Mouse (Mus musculus): ENCODE data around the gene Smagp. TPM values are rescaled to one million over a fixed set of nuclear protein-coding genes. Genes with fewer than 3 reads are reported as not detected.

The Smagp gene
- polyA plus RNA-seq, 1 experiment = not detected

- TF ChIP-seq GATA1 (IDR thresholded peaks at IDR 0.05; ENCODE audit: low read length) = no peak
These were observed 48.4 kb downstream of the Smagp start for GRCm38 (mm10) chr15:100588297-100588696.

- TF ChIP-seq GATA1 (IDR thresholded peaks at IDR 0.05; ENCODE audit: low read length) = no peak
These were observed 49.6 kb downstream of the Smagp start for GRCm38 (mm10) chr15:100587166-100587565.

DNA sequence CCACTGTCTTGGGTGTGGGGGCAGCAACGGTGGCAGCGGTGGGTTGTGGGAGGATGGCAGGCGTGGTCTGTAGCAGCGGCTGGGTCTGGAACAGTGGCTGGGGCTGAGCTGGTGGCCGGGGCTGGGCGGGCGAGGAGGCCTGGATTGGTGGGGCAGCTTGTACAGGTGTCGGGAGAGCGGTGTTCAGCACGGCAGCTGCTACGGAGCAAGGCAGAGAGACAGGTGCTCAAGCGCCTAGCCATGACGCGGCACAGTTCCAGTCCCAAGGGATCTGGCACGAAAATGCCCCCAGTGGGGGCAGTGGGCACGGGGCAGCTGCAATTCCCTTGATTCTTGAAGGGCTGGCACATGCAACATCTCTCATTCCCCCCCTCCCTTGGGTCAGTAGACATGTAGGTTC lies 50.8 kb downstream of the Smagp start:
- TF ChIP-seq GATA1 (IDR thresholded peaks at IDR 0.05; ENCODE audit: low read length) = no peak

DNA sequence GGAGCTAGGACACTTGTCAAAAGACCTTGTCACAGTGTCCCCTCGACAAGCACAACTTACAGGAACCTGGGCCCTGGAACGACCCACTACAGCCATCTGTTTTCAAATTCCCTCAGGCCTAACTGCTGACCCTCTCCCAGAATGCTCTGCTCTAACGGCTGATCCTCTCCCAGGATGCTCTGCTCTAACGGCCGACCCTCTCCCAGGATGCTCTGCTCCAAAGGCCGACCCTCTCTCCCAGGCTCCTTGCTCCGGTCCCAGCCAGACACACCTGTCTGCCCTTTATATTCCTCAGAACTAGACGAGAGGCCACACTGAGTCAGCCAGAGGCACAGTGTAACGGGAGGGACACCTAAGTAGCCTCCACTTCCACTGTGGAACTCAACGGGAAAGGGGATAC lies 56.6 kb downstream of the Smagp start:
- no peak for TF ChIP-seq GATA1 (IDR thresholded peaks at IDR 0.05; ENCODE audit: low read length)

DNA sequence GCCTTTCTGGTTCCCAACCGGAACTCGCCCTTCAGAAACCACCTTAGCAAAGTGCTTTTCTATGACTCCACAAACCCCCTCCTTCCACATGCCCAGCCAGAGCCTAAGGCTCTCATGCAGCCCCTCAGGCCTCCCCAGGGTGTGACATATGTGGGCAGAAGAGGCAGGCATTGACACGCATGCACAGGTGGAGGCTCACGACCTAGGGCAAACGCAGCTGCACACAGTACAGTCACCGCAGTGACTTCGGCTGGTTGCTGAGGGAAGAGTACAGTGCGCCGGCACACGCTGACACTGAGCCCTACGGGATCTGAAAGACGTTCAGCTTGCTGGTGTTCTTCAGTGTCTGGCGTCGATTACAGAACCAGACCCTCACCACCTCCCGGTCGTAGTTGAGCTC lies 58.8 kb downstream of the Smagp start:
- no peak for TF ChIP-seq GATA1 (IDR thresholded peaks at IDR 0.05; ENCODE audit: low read length)

GRCm38 (mm10) chr15:100576810-100577209 lies 59.9 kb downstream of the Smagp start:
- TF ChIP-seq GATA1 (IDR thresholded peaks at IDR 0.05; ENCODE audit: low read length) = no peak

DNA sequence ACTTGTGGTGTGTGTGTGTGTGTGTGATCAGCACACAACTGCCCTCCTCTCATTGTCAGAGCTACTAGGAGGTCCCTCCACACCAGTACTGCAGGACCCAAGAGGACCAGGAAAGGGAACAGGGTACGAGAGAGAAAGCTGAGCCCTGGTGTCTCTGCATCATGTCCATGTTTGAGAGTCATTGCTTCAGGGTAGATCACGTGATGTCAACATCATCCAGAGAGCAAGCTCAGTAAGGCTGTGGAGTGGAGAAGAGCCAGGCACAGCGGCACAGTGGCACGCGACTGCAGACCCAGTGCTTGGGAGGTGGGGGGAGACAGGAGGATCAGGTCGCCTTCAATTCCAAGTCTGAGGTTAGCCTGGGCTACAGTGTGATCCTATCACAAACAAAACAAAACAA lies 60.3 kb downstream of the Smagp start:
- TF ChIP-seq GATA1 (IDR thresholded peaks at IDR 0.05; ENCODE audit: low read length) = no peak

GRCm38 (mm10) chr15:100575366-100575765 lies 61.4 kb downstream of the Smagp start:
- no peak for TF ChIP-seq GATA1 (IDR thresholded peaks at IDR 0.05; ENCODE audit: low read length)

DNA sequence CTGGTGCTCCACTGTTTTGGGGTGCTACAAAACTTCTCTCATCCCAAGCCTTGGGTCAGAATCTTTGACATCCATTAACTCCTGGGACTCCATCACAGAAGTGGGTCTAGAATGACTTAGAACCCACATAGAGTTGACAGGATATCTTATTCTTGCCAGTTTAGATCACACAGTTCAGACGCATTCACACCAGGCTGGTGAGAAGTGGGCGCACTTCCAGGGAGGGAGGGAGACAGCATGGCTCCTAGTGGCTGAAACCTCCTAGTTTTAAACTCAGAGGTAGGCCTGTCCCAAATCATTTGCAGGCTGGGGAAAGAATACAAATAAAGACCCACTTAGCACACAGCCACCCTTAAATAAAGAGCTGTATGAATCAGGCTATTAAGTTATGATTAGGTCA lies 62.4 kb downstream of the Smagp start:
- no peak for TF ChIP-seq GATA1 (IDR thresholded peaks at IDR 0.05; ENCODE audit: low read length)

- TF ChIP-seq GATA1 (IDR thresholded peaks at IDR 0.05; ENCODE audit: low read length) = no peak
These were observed 62.8 kb downstream of the Smagp start for GRCm38 (mm10) chr15:100573946-100574345.

Other genes with a start within 250 kb of the Smagp start
- gene Gm5475, start 214.8 kb downstream of the Smagp start, polyA plus RNA-seq (2012) = not detected in 2 replicates
- 7.2 and 8.8 TPM in 2 replicates for gene Slc11a2, start 211.9 kb downstream of the Smagp start, polyA plus RNA-seq (2012)
- gene Letmd1, start 167.9 kb downstream of the Smagp start, polyA plus RNA-seq (2012) = 24.8 and 47.3 TPM in 2 replicates
- 1.0 and 1.1 TPM in 2 replicates for gene Csrnp2, start 141.5 kb downstream of the Smagp start, polyA plus RNA-seq (2012)
- gene Tfcp2, start 84.9 kb downstream of the Smagp start, polyA plus RNA-seq (2012) = 2.7 and 2.8 TPM in 2 replicates
- 0.03 and 0.11 TPM in 2 replicates for gene Pou6f1, start 37.0 kb downstream of the Smagp start, polyA plus RNA-seq (2012)
- 32.7 and 45.1 TPM in 2 replicates for gene Dazap2, start 21.6 kb downstream of the Smagp start, polyA plus RNA-seq (2012)
- 25.4 and 28.8 TPM in 2 replicates for gene Bin2, start 32.6 kb upstream of the Smagp start, polyA plus RNA-seq (2012)
- 0.40 TPM in 1 of 2 replicates, not detected in the other for gene Cela1, start 51.0 kb upstream of the Smagp start, polyA plus RNA-seq (2012)
- not detected in 2 replicates for gene Galnt6, start 92.4 kb upstream of the Smagp start, polyA plus RNA-seq (2012)
- not detected in 2 replicates for gene Slc4a8, start 124.8 kb upstream of the Smagp start, polyA plus RNA-seq (2012)
- gene Scn8a, start 232.9 kb upstream of the Smagp start, polyA plus RNA-seq (2012) = not detected in 2 replicates

Data from G1E-ER4 (cell line).